Mouse (Mus musculus): ENCODE measurements around the gene Exo1. TPM values are rescaled to one million over a fixed set of nuclear protein-coding genes. Genes with fewer than 3 reads are reported as not detected.

Gene Exo1
- polyA plus RNA-seq, 1 experiment from 2014 or later = 25.5 TPM

- no peaks in the 10 kb centered on the region for H3K36me3 ChIP-seq (ENCODE audit: insufficient read depth, low read length)
- ATAC-seq (replicated peaks; ENCODE audit: low FRiP score, low read depth) (no peak), DNase-seq (ENCODE audit: low spot score) (no peak)
- no peak for TF ChIP-seq CTCF (IDR thresholded peaks at IDR 0.05; ENCODE audit: low read depth)
- no peaks in the 10 kb centered on the region for H3K27me3 ChIP-seq (ENCODE audit: insufficient read depth, low read length)
- H3K4me2 ChIP-seq (ENCODE audit: low read length) = no peak overlapping the region
- no peaks in the 10 kb centered on the region for H3K9me3 ChIP-seq (replicated peaks; ENCODE audit: low read length)
- H3K27ac ChIP-seq = no peak overlapping the region
- no peak overlapping the region for H3K9ac ChIP-seq (ENCODE audit: low read depth, low read length)
- no peaks in the 10 kb centered on the region for H3K4me1 ChIP-seq (replicated peaks; ENCODE audit: insufficient read depth, low read length)
- WGBS = 84% methylated on average over 8 of the region's 8 CpGs
- no peak overlapping the region for H3K4me3 ChIP-seq (replicated peaks; ENCODE audit: low read depth, low read length)
Measured at GRCm38 (mm10) chr1:175921091-175921490, 40.7 kb downstream of the Exo1 start.

- no peaks in the 10 kb centered on the region for H3K9me3 ChIP-seq (replicated peaks; ENCODE audit: low read length)
- ATAC-seq (replicated peaks; ENCODE audit: low FRiP score, low read depth) (no peak), DNase-seq (ENCODE audit: low spot score) (peak; percentile 74)
- no peaks in the 10 kb centered on the region for H3K36me3 ChIP-seq (ENCODE audit: insufficient read depth, low read length)
- WGBS = 53% methylated on average over 7 of the region's 7 CpGs
- no peak overlapping the region for H3K9ac ChIP-seq (ENCODE audit: low read depth, low read length)
- no peak overlapping the region for H3K27ac ChIP-seq
- no peak overlapping the region for H3K4me2 ChIP-seq (ENCODE audit: low read length)
- H3K27me3 ChIP-seq (ENCODE audit: insufficient read depth, low read length) = no peaks in the 10 kb centered on the region
- peak; percentile 81 for TF ChIP-seq CTCF (IDR thresholded peaks at IDR 0.05; ENCODE audit: low read depth)
- H3K4me1 ChIP-seq (replicated peaks; ENCODE audit: insufficient read depth, low read length) = no peaks in the 10 kb centered on the region
- H3K4me3 ChIP-seq (replicated peaks; ENCODE audit: low read depth, low read length) = no peak overlapping the region
Measured at GRCm38 (mm10) chr1:175923848-175924787, 43.7 kb downstream of the Exo1 start.

- Histone ChIP-seq H3K9ac (ENCODE audit: low read depth, low read length) (no peak overlapping the region), H3K4me3 (replicated peaks; ENCODE audit: low read depth, low read length) (no peak overlapping the region), H3K9me3 (replicated peaks; ENCODE audit: low read length) (no peaks in the 10 kb centered on the region), H3K27me3 (ENCODE audit: insufficient read depth, low read length) (no peaks in the 10 kb centered on the region), H3K4me1 (replicated peaks; ENCODE audit: insufficient read depth, low read length) (no peaks in the 10 kb centered on the region), H3K27ac (no peak overlapping the region), H3K4me2 (ENCODE audit: low read length) (no peak overlapping the region), H3K36me3 (ENCODE audit: insufficient read depth, low read length) (no peaks in the 10 kb centered on the region)
- ATAC-seq (replicated peaks; ENCODE audit: low FRiP score, low read depth) (no peak), DNase-seq (ENCODE audit: low spot score) (no peak)
- no peak for TF ChIP-seq CTCF (IDR thresholded peaks at IDR 0.05; ENCODE audit: low read depth)
- WGBS = 88% methylated on average over 5 of the region's 5 CpGs
Measured at GRCm38 (mm10) chr1:175931391-175931790, 51.0 kb downstream of the Exo1 start.

GRCm38 (mm10) chr1:175936282-175936737 is 55.9 kb downstream of the Exo1 start:
- Histone ChIP-seq H3K4me1 (replicated peaks; ENCODE audit: insufficient read depth, low read length) (no peaks in the 10 kb centered on the region), H3K36me3 (ENCODE audit: insufficient read depth, low read length) (no peaks in the 10 kb centered on the region), H3K4me2 (ENCODE audit: low read length) (peak overlapping the region; percentile 38), H3K27me3 (ENCODE audit: insufficient read depth, low read length) (no peaks in the 10 kb centered on the region), H3K9ac (ENCODE audit: low read depth, low read length) (no peak overlapping the region), H3K9me3 (replicated peaks; ENCODE audit: low read length) (no peaks in the 10 kb centered on the region), H3K4me3 (replicated peaks; ENCODE audit: low read depth, low read length) (no peak overlapping the region), H3K27ac (no peak overlapping the region)
- TF ChIP-seq CTCF (IDR thresholded peaks at IDR 0.05; ENCODE audit: low read depth) = peak; percentile 94
- ATAC-seq (replicated peaks; ENCODE audit: low FRiP score, low read depth) = peak; percentile 84
- WGBS = 7% methylated on average over 11 of the region's 11 CpGs
- peak; percentile 90 for DNase-seq (ENCODE audit: low spot score)

- DNase-seq (ENCODE audit: low spot score) (no peak), ATAC-seq (replicated peaks; ENCODE audit: low FRiP score, low read depth) (no peak)
- H3K4me1 ChIP-seq (replicated peaks; ENCODE audit: insufficient read depth, low read length) = no peaks in the 10 kb centered on the region
- no peaks in the 10 kb centered on the region for H3K27me3 ChIP-seq (ENCODE audit: insufficient read depth, low read length)
- H3K4me3 ChIP-seq (replicated peaks; ENCODE audit: low read depth, low read length) = no peak overlapping the region
- H3K36me3 ChIP-seq (ENCODE audit: insufficient read depth, low read length) = no peaks in the 10 kb centered on the region
- H3K27ac ChIP-seq = no peak overlapping the region
- 86% methylated on average over 3 of the region's 3 CpGs for WGBS
- no peak for TF ChIP-seq CTCF (IDR thresholded peaks at IDR 0.05; ENCODE audit: low read depth)
- no peak overlapping the region for H3K4me2 ChIP-seq (ENCODE audit: low read length)
- H3K9me3 ChIP-seq (replicated peaks; ENCODE audit: low read length) = no peaks in the 10 kb centered on the region
- H3K9ac ChIP-seq (ENCODE audit: low read depth, low read length) = no peak overlapping the region
Measured at GRCm38 (mm10) chr1:175938731-175939130, 58.4 kb downstream of the Exo1 start.

- TF ChIP-seq CTCF (IDR thresholded peaks at IDR 0.05; ENCODE audit: low read depth) = no peak
- no peak for ATAC-seq (replicated peaks; ENCODE audit: low FRiP score, low read depth)
- Histone ChIP-seq H3K27me3 (ENCODE audit: insufficient read depth, low read length) (no peaks in the 10 kb centered on the region), H3K4me3 (replicated peaks; ENCODE audit: low read depth, low read length) (no peak overlapping the region), H3K36me3 (ENCODE audit: insufficient read depth, low read length) (no peaks in the 10 kb centered on the region), H3K27ac (no peak overlapping the region), H3K9ac (ENCODE audit: low read depth, low read length) (no peak overlapping the region), H3K4me1 (replicated peaks; ENCODE audit: insufficient read depth, low read length) (no peaks in the 10 kb centered on the region), H3K9me3 (replicated peaks; ENCODE audit: low read length) (no peaks in the 10 kb centered on the region), H3K4me2 (ENCODE audit: low read length) (no peak overlapping the region)
- 89% methylated on average over 7 of the region's 7 CpGs for WGBS
- DNase-seq (ENCODE audit: low spot score) = no peak
Measured at GRCm38 (mm10) chr1:175943168-175943567, 62.8 kb downstream of the Exo1 start.

Measured in kidney, postnatal 0 days (tissue).